Mouse (Mus musculus) gastrocnemius, postnatal 36 days (tissue): Measurements from ENCODE around the gene Lmnb2. TPM values are rescaled to one million over a fixed set of nuclear protein-coding genes. Genes with fewer than 3 reads are reported as not detected.

Experiments used
- DNase-seq, 2 experiments: peaks; one replicate each; pipeline ENCODE4 v3.0.0; 2022
- intact Hi-C: fragments of 180-260 bp; cut with DNase I; formaldehyde crosslinking; loops from one replicate; pipeline ENCODE4 v1.15.1; 2025
- total RNA-seq, 2 experiments: library from RNA; stranded (reverse); gene quantifications; 2 replicates each; pipeline ENCODE4 v1.2.3; 2021

Lmnb2 gene
- total RNA-seq, 2 experiments from 2014 or later: 2.6 to 3.1 TPM

DNA sequence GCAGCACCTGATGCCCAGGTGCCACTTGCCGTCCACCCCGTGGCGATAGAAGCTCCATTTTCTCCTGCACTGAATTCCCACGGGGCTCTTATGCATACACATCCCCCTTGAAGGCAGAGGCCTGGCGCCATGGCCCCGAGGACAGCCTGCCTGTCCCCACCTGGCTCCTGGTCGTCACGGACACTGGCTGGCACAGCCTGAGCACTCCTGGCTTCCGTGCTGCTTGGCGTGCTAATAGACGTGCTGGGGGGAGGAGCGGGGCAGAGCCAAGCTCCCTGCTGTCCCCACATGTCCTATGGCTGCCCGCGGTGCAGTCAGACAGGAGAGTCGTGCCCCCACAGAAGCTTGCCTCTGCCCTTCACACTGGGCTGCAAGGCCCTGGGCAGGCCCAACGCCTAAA lies 53.6 kb downstream of the Lmnb2 start:
- DNase-seq: peak; percentile 50 to 57
- intact Hi-C loops: no loop called here

DNA sequence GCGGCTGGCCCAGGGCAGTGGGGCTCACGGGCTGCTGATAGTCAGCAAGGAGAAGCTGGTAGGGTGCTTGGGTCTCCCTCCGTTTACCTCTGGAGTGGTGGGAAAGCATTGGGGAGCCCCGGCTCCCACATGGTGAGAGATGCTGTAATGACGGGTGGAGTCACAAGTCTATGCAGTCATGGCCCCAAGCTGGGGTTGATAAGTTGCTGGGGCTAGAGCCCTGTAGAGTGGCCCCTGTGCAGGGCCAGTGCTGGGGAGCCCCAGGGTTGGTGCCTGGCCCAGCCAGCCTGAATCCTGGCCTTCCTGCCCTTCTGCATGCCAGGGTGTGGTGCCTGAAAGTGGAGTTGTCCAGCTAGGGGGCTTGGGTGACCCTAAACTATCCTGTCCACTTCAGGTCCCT lies 55.7 kb downstream of the Lmnb2 start:
- no peak for DNase-seq
- intact Hi-C loops: no loop called here

DNA sequence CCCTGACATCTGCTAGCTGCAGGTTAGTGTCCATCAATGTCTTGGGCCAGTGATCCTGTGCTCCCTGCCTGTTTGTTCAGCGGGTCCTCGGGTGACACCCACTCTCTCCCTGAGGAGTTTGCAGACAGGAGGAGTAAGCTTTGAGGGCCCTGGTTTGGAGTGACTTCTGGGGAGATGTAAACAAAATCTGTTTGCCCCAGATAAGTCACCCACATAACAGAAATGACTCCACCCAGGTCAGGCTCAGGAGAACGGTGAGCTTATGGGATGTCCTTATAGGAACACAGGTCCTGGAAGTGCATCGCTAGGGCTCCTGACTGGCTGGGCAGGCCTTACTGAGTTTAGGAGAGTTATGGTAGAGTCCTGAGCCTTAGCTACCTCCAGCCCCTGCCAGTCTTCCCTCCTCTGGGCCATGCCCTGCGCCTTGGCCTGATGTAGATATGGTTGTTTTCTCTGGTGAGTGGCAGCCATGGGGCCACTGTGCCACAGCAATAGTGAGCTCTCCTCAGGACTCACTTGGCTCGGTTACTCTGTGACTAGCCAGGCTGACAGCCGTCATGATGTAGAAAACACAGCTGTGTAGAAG lies 59.6 kb downstream of the Lmnb2 start:
- intact Hi-C loops: no loop called here
- DNase-seq: no peak

DNA sequence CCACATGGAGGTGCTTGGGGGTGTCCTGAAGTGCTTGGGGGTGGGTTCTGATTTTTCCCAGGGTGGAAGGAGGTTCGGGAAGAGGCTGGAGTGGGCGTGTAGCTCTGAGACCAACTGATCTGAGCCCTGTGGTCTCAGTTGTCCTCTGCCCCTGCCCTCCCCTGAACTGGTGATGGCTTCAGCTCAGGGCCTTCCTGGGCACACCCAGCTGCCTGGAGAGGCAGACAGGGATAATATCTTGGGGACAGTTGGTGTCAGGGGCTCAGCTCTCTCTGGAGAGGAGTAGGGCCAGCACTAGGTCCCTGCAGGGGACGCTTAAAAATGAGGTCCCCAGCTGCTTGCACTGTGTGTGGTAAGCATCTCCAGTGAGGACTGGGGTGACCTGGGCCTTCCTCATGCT lies 60.2 kb downstream of the Lmnb2 start:
- no peak for DNase-seq
- intact Hi-C loops: no loop called here

DNA sequence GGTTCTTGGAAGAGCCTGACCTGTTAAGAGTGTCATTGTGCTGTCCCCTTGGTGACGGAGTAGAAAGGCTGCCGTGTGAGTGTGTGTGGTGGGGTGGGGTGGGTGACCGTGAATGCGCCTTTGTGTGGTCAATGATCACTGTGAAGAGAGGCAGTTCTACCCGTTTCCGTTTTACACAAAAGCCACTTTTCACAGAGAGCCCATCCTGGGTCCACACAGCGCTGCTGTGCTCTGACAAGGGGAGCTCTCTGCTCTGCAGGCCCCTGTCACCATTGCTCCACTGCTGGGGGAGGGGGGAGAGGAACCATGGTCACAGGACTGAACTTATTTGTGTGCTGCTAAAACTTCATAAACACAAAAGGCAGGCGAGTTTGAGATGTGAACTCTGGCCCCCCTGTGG lies 60.7 kb downstream of the Lmnb2 start:
- intact Hi-C loops: no loop called here
- DNase-seq: no peak

DNA sequence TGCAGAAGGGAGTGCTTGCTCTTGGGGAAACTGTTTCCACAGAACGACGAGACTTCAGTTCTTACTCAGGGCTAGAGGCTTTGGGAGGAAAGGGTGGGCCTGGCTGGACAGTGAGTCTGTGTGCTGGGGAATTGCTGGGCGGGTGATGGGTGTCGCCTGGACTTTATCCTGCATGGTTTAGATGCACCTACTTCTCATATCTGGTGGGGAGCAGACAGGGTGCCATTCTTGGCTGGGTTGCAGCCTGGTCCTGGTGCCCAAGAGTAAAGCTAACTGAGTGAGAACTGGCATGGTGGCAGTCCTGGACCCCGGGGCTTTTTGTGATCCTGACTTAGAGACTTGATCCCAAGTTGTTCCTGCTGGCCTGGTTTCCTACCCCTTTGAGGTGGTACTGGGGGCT lies 61.1 kb downstream of the Lmnb2 start:
- intact Hi-C loops: no loop called here
- no peak for DNase-seq

DNA sequence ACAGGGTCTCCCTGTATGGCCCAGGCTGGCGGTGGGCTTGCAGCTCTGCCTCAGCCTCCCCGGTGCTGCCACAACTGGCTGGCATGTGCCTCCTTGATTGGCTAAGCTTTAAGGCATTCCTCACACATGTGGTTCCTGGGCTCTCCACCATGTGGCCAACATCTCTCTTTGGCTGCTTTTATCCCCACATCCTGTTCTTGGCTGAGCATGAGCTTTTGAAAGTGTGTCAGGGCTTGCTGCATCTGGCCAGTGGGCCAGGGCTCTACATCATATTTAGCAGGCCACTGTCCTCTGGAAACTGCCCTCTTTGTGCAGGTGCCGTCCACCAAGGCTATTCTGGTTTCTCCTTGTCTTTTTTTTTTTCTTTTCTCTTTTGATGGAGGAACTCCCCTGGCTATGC lies 61.8 kb downstream of the Lmnb2 start:
- no peak for DNase-seq
- intact Hi-C loops: no loop called here

DNA sequence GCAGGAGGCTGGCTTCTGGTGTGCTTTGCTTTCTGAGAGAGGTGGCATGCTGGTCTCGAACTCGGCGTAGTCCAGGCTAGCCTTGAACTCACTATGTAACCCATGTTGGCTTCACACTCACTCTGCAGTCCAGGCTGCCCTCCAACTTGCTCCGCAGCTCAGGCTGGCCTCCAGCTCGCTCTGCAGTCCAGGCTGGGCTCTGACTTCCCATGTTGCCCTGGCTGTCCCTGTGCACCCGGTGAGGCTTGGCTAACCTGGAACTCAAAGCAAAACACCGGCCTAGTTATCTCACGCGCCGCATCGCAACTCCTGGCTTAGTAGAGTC lies 62.3 kb downstream of the Lmnb2 start:
- intact Hi-C loops: no loop called here
- DNase-seq: no peak

DNA sequence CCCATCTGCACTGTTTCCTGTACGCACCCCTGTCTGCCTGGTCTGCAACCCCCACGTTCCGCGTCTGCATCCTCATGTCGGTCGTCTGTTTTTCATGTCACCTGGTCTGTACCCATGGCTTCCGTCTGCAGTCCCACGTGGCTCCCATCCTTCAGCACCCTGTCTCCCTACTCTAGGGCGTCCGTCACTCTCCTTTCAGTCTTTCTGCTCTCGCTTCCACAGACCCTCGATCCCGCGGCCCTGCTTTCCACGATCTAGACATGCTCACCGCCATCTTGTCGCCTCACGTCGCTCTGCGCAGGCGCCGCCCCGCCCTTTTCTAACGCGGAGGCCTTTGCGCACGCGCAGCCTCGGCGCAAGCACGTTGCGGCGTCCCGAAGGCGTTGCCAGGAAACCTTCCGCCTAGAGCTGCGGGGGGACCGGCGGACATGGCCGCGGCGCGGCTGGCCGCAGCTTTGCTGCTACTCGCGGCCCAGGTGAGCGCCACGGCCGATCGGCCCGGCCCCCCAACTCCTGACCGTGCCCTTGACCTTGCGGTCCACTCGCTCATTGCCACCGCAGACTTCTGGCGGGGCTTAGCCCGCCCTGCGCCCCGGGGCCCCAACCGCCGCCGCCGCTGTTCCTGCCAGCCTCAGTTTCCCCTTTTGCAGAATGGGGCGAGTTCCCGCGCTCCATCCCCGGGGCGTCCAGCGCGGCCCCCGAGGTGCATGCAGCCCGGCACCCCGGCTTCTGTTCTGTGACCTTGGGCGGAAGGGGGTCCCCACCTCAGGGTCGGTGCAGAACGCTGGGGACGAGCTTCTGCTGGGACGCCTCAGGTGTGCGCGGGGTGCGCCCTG lies 62.9 kb downstream of the Lmnb2 start, which contains the start of the genes Lsm7 and Sppl2b:
Lsm7 (minus strand) TSS at position 297 of the 836 bp plus-strand sequence.
Sppl2b (plus strand) TSS at position 363 of the 836 bp plus-strand sequence.
- intact Hi-C loops: no loop called here

More for the DNA sequence above, 62.9 kb downstream of the Lmnb2 start, which contains the start of the genes Lsm7 and Sppl2b:
- peak; percentile 95 to 98 for DNase-seq

Other genes with a start within 250 kb of the Lmnb2 start
- gene Mknk2, start 240.1 kb downstream of the Lmnb2 start, total RNA-seq: 100 to 1,000 TPM; 216 to 227 TPM
- 1 to 10 TPM; 3.4 to 3.6 TPM for gene Mob3a, start 216.3 kb downstream of the Lmnb2 start, total RNA-seq
- 1 to 10 TPM; 1.2 to 2.7 TPM for gene Izumo4, start 216.1 kb downstream of the Lmnb2 start, total RNA-seq
- gene Ap3d1, start 176.0 kb downstream of the Lmnb2 start, total RNA-seq: 10 to 100 TPM; 23.8 to 25.6 TPM
- 10 to 100 TPM; 19.2 to 24.8 TPM for gene Dot1l, start 163.0 kb downstream of the Lmnb2 start, total RNA-seq
- gene Sf3a2, start 120.0 kb downstream of the Lmnb2 start, total RNA-seq: 10 to 100 TPM; 23.1 to 29.4 TPM
- 10 to 100 TPM; 21.6 to 22.5 TPM for gene Plekhj1, start 119.6 kb downstream of the Lmnb2 start, total RNA-seq
- under 1 TPM; 0.25 to 0.41 TPM for gene Amh, start 113.0 kb downstream of the Lmnb2 start, total RNA-seq
- 100 to 1,000 TPM; 387 to 405 TPM for gene Jsrp1, start 104.7 kb downstream of the Lmnb2 start, total RNA-seq
- 100 to 1,000 TPM; 611 to 682 TPM for gene Oaz1, start 91.6 kb downstream of the Lmnb2 start, total RNA-seq
- gene Lingo3, start 74.2 kb downstream of the Lmnb2 start, total RNA-seq: 10 to 100 TPM in 1 of 2 experiments, 1 to 10 TPM in 1; 8.4 to 10.3 TPM
- gene Lsm7, start 63.0 kb downstream of the Lmnb2 start, total RNA-seq: 10 to 100 TPM; 13.7 to 18.8 TPM
- 10 to 100 TPM; 13.6 to 17.6 TPM for gene Sppl2b, start 63.0 kb downstream of the Lmnb2 start, total RNA-seq
- not detected for gene Tmprss9, start 46.4 kb downstream of the Lmnb2 start, total RNA-seq
- gene Timm13, start 17.3 kb downstream of the Lmnb2 start, total RNA-seq: 100 to 1,000 TPM; 106 to 120 TPM
- gene Gadd45b, start 11.8 kb upstream of the Lmnb2 start, total RNA-seq: 10 to 100 TPM; 26.7 to 31.7 TPM
- under 1 TPM; 0.57 to 0.64 TPM for gene Gng7, start 96.7 kb upstream of the Lmnb2 start, total RNA-seq
- under 1 TPM in 1 of 2 experiments, not detected in 1; 0.08 TPM for gene Diras1, start 107.4 kb upstream of the Lmnb2 start, total RNA-seq
- 10 to 100 TPM; 11.7 to 12.0 TPM for gene Slc39a3, start 119.2 kb upstream of the Lmnb2 start, total RNA-seq
- 10 to 100 TPM; 86.2 to 89.5 TPM for gene Sgta, start 141.9 kb upstream of the Lmnb2 start, total RNA-seq
- 10 to 100 TPM; 20.3 to 24.9 TPM for gene Thop1, start 151.8 kb upstream of the Lmnb2 start, total RNA-seq
- under 1 TPM in 1 of 2 experiments, not detected in 1; 0.23 TPM for gene Creb3l3, start 180.6 kb upstream of the Lmnb2 start, total RNA-seq
- 100 to 1,000 TPM; 160 to 174 TPM for gene Map2k2, start 187.7 kb upstream of the Lmnb2 start, total RNA-seq
- 10 to 100 TPM; 22.4 to 27.8 TPM for gene Zbtb7a, start 217.0 kb upstream of the Lmnb2 start, total RNA-seq
- 10 to 100 TPM; 14.0 to 16.3 TPM for gene Pias4, start 249.7 kb upstream of the Lmnb2 start, total RNA-seq